Mouse (Mus musculus): ENCODE measurements around the gene B430306N03Rik.
A peak's percentile ranks its signal among the peaks of the same experiment; 100 is the strongest.
"Not testable (repeated sequence)": the region's sequence is repeated elsewhere in the genome, so short reads cannot be mapped to it uniquely, and the experiment has no call there.

The B430306N03Rik gene

DNA sequence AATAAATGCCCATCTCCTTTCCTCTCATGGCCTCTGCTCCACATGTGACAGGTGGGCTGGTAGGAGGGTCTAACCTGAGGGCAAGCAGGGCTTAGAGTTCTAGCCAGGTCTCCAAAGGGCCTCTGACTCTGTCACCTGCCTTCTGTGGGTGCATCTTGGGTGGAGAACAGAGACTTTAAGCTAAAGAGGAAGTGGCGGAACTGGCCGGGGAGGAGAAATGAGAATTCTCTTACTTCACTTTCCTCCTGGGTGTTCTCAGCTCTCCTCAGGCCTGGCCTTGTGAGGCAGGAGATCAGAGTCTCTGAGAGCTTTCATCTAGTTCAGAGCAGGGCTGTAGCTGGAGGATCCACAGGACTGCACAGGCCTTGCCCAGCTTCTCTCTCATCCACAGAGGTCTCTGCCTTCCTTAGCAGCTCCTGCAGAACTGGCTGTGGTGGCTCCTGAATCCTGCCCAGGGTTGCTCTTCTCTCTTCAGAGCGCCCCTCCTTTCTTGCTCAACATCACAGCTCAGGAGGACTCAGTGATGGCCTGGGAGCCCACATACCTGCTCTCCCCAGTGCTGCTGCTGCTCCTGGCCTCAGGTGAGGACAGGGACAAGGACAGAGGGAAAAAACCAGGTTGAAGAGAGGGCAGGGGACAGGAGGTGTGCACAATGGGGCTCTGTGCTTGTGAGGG, at the start of gene B430306N03Rik:
B430306N03Rik (plus strand) TSS at position 237 of the 675 bp plus-strand sequence.
- DNase-seq (ENCODE audit: low spot score) = not testable (repeated sequence)

- DNase-seq (ENCODE audit: low spot score) = no peak
Measured at GRCm38 (mm10) chr17:48266610-48267304, 49.2 kb upstream of the B430306N03Rik start.

- no peak for DNase-seq (ENCODE audit: low spot score)
Measured at GRCm38 (mm10) chr17:48267591-48267990, 48.4 kb upstream of the B430306N03Rik start.

DNA sequence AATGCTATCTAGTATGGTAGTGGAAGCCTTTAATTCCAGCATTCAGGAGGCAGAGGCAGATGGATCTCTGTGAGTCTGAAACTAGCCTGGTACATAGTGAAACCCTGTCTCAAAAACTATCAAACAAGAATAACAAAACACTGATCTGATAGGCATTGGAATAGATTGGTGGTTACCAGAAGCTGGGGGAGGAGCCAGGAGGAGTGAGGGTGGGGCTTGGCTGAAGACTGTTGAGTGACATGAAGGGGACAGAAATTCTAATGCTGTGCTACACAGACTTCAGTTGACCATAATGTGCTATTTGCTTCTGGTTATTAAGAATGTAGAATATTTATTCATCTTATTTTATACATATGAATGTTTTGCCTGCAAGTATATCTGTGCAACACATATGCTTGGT, 47.7 kb upstream of the B430306N03Rik start:
- DNase-seq (ENCODE audit: low spot score) = no peak

- no peak for DNase-seq (ENCODE audit: low spot score)
Measured at GRCm38 (mm10) chr17:48269833-48270232, 46.1 kb upstream of the B430306N03Rik start.

DNA sequence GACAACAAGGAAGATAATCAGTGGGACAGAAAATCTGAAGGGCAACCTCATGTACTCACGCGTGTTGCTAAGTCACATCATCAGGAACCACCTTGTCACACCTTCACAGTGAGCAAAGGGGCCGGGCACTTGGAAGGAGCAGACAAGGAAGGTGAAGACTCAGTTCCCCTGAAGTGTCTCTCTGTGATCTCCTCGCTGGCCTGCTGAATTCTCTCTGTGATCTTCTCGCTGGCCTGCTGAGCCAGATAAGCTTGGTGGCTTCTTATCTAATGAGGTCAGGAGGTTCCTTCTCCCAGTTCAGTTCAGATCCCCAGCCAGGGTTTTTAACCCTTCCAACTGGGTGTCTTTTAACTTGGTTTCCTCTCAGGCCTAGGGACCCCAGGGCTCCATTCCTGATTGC, 43.8 kb upstream of the B430306N03Rik start:
- DNase-seq (ENCODE audit: low spot score) = no peak

- no peak for DNase-seq (ENCODE audit: low spot score)
Measured at GRCm38 (mm10) chr17:48272598-48272997, 43.3 kb upstream of the B430306N03Rik start.

- DNase-seq (ENCODE audit: low spot score) = no peak
Measured at GRCm38 (mm10) chr17:48274098-48274497, 41.8 kb upstream of the B430306N03Rik start.

DNA sequence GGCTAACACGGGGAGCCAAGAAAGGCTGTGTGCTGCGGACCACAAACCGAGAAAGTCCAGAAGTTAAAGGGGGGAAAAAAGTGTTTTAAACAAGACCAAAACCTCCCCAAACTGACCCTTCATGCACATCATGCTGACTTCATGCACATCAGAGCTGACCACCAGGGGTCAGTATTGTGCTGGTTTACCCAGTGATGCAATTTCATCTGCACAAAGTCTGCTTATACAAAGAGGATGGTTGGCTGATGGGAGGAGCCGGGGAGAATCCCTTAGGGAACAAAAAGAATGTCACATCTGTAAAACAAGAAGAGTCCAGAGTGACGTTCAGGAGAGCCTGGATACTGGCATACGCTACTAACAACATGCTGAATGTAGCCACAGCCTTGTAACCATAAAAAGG, 41.1 kb upstream of the B430306N03Rik start:
- DNase-seq (ENCODE audit: low spot score) = peak; percentile 66

DNA sequence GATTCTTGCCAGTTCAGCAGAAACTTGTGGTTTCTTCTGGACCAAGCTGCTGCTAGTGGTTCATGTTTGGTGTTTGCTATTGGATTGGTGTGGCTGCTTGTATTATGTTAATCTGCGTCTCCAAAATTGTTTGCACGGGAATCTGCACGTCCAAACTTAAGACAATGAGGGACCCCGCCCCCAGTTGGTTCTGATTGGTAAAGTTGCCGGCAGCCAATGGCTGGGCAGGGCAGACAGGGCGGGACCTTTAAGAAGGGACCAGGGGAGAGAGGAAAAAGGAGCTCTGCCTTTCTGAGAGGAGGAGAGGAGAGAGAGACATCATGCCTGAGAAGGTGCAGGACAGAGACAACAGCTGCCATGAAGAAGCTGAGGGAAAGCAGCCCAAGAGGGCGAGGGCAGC, 40.2 kb upstream of the B430306N03Rik start:
- DNase-seq (ENCODE audit: low spot score) = no peak

- no peak for DNase-seq (ENCODE audit: low spot score)
Measured at GRCm38 (mm10) chr17:48278381-48278780, 37.6 kb upstream of the B430306N03Rik start.

- no peak for DNase-seq (ENCODE audit: low spot score)
Measured at GRCm38 (mm10) chr17:48279002-48279401, 36.9 kb upstream of the B430306N03Rik start.

GRCm38 (mm10) chr17:48280943-48281738, 34.8 kb upstream of the B430306N03Rik start:
- DNase-seq (ENCODE audit: low spot score) = no peak

DNA sequence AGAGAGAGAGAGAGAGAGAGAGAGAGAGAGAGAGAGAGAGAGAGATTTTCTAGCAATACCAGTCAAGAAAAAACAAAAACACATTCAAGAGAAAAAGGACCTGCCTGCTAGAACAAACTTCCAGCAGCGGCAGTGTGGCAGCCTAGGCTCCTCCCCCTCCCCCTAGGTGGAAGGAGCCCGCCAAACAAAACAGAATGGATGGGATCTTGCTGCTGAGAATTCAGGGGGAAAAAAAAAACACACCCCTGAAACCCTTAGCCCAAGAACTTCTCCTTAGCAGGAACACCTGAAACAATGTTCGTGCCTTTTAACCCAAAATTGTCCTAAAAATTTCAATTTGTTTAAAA, 34.2 kb upstream of the B430306N03Rik start:
- no peak for DNase-seq (ENCODE audit: low spot score)

- no peak for DNase-seq (ENCODE audit: low spot score)
Measured at GRCm38 (mm10) chr17:48286765-48287164, 29.2 kb upstream of the B430306N03Rik start.

DNA sequence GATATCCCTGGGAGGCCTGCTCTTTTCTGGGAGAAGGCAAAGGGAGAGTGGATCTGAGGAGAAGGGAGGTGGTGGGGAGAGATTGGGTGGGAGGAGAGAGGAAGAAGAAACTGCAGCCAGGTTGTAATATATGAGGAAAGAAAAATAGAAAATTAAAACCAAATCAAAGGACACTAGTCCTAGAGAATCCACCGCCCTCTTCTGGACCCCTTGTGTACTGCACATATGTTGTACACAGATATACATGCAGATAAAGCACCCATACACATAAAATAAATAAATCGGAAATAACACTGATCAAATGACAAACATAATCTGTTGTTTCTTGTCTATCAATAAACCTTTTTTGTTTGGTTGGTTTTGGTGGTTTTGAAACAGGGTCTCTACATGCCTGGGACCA, 28.7 kb upstream of the B430306N03Rik start:
- DNase-seq (ENCODE audit: low spot score) = no peak

DNA sequence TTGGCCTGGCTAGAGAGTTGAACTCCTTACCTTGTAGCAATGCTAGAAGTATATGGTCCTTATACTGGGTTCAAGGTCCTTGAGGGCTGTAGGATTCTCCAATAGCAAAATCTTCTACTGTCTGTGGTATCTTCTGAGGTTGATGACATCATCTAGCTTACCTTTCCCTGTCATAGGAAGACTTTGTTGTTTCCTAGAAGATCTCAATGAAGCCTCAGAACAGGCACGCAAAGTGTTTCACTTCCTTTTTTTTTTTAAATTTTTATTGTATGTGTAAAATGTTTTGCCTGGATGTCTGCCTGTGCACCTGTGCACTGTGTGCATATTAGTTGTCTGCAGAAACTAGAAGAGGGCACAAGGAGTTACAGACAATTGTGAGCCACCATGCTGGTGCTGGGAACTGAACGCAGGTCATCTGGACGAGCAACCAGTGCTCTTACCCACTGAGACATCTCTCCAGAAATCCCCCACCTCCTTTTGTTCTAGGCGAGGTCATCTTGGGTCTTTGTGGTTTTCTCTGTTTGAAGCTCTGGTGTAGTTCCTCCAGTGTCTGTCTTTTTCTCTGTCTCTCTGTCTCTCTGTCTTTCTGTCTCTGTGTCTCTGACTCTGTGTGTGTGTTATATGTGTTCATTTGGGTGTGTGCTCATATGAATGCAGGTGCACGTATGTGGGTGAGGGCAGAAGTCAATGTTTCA, 22.3 kb upstream of the B430306N03Rik start:
- DNase-seq (ENCODE audit: low spot score) = no peak

- DNase-seq (ENCODE audit: low spot score) = no peak
Measured at GRCm38 (mm10) chr17:48299203-48299602, 16.7 kb upstream of the B430306N03Rik start, which contains the start of gene Treml2. Treml2 (plus strand) TSS chr17:48299498.

- no peak for DNase-seq (ENCODE audit: low spot score)
Measured at GRCm38 (mm10) chr17:48299756-48300155, 16.2 kb upstream of the B430306N03Rik start.

GRCm38 (mm10) chr17:48300199-48300598, 15.7 kb upstream of the B430306N03Rik start:
- DNase-seq (ENCODE audit: low spot score) = no peak

- no peak for DNase-seq (ENCODE audit: low spot score)
Measured at GRCm38 (mm10) chr17:48300861-48301260, 15.1 kb upstream of the B430306N03Rik start.

DNA sequence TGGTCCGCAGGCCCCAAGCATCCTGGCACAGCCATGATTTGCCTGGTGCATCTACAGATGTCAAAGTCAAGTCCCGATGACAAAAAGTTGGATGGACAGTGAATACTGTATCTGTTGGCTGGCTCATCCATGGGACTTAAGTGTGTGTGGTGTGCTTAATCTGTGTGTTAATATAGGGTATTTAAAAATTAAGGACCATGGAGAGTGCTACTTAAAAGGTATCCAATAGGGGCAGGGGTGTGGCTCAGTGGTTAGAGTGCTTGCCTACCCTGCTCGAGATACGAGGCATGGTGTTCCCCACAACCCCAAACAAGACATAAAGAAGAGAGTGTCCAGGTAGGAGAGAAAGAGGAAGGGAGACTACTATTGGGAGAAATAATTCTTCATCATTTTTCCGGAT, 14.1 kb upstream of the B430306N03Rik start:
- no peak for DNase-seq (ENCODE audit: low spot score)
